Mouse (Mus musculus) kidney, embryonic 14.5 days (tissue): Measurements from ENCODE around the gene Kif22. TPM values are rescaled to one million over a fixed set of nuclear protein-coding genes. Genes with fewer than 3 reads are reported as not detected.
A peak's percentile ranks its signal among the peaks of the same experiment; 100 is the strongest.

Experiments used
- ATAC-seq: fragments of 200-750 bp; cut with Nextera tagmentation; 2 replicates; pipeline ENCODE4 v1.8.0; 2017; ENCODE audit warnings: moderate number of reproducible peaks, mild to moderate bottlenecking, moderate TSS enrichment, moderate library complexity; ENCODE audit not compliant: low FRiP score, low TSS enrichment
- H3K27ac ChIP-seq: fragments of 300-500 bp; sonication (generic); 2 replicates; pipeline ENCODE4 v1.5.1; 2014; ENCODE audit warnings: low read depth, mild to moderate bottlenecking, low read length, moderate library complexity, mixed read lengths
- H3K27me3 ChIP-seq: fragments of 300-500 bp; sonication (generic); 2 replicates; pipeline ENCODE4 v1.6.1; 2014; ENCODE audit warnings: mild to moderate bottlenecking, low read length; ENCODE audit not compliant: control insufficient read depth, insufficient read depth
- H3K36me3 ChIP-seq: fragments of 300-500 bp; sonication (generic); 2 replicates; pipeline ENCODE4 v1.6.1; 2014; ENCODE audit warnings: low read length, mixed read lengths; ENCODE audit not compliant: control insufficient read depth, insufficient read depth
- H3K4me1 ChIP-seq: fragments of 300-500 bp; sonication (generic); 2 replicates; pipeline ENCODE4 v1.6.1; 2014; ENCODE audit warnings: low read length, mixed read lengths; ENCODE audit not compliant: control insufficient read depth, insufficient read depth
- H3K4me2 ChIP-seq: fragments of 300-500 bp; sonication (generic); replicated peaks from 2 replicates; pipeline ENCODE4 v1.6.1; 2014; ENCODE audit warnings: low read depth, mild to moderate bottlenecking, low read length
- H3K4me3 ChIP-seq: fragments of 300-500 bp; sonication (generic); 2 replicates; pipeline ENCODE4 v1.5.1; 2014; ENCODE audit warnings: mild to moderate bottlenecking, low read length
- H3K9ac ChIP-seq: fragments of 300-500 bp; sonication (generic); 2 replicates; pipeline ENCODE4 v1.6.1; 2014; ENCODE audit warnings: low read depth, mild to moderate bottlenecking, low read length, moderate library complexity
- H3K9me3 ChIP-seq: fragments of 300-500 bp; sonication (generic); 2 replicates; pipeline ENCODE4 v1.6.1; 2016; ENCODE audit warnings: low read length; ENCODE audit not compliant: control insufficient read depth
- WGBS: fragments of 180-500 bp; shearing (Covaris S2); extraction: QIAGEN DNeasy Blood & Tissue Kit; methylation state at CpG from one replicate; pipeline ENCODE4 v1.1.7; 2014; 5-methylcytosine and 5-hydroxymethylcytosine counted together
- polyA plus RNA-seq: library from polyadenylated mRNA; unstranded; fragments of >200 nt; fragmentation: Nextera tagmentation; extraction: Ambion mirVana; gene quantifications from 2 replicates; pipeline ENCODE4 v1.2.1, GENCODE M21; 2014

Kif22 gene
- polyA plus RNA-seq, 1 experiment from 2014 or later = 151 TPM

- peak overlapping the region; percentile 87 for H3K4me2 ChIP-seq
- H3K36me3 ChIP-seq = peaks cover 60% of the 10 kb centered on the region
- H3K27me3 ChIP-seq = no peaks in the 10 kb centered on the region
- WGBS = 1% methylated on average over 56 of the region's 65 CpGs
- peak overlapping the region; percentile 94 for H3K4me3 ChIP-seq
- H3K4me1 ChIP-seq = peaks cover 42% of the 10 kb centered on the region
- H3K27ac ChIP-seq = peak overlapping the region; percentile 99
- peak overlapping the region; percentile 96 for H3K9ac ChIP-seq
- no peak for ATAC-seq
- no peaks in the 10 kb centered on the region for H3K9me3 ChIP-seq
Observed at GRCm38 (mm10) chr7:127025556-127026160, 16.6 kb downstream of the Kif22 start.

- Histone ChIP-seq H3K4me2 (peak overlapping the region; percentile 87), H3K27me3 (no peaks in the 10 kb centered on the region), H3K9ac (peak overlapping the region; percentile 96), H3K36me3 (peaks cover 54% of the 10 kb centered on the region), H3K4me3 (peak overlapping the region; percentile 94), H3K27ac (peak overlapping the region; percentile 99), H3K9me3 (no peaks in the 10 kb centered on the region), H3K4me1 (peaks cover 48% of the 10 kb centered on the region)
- WGBS = under 1% methylated on average over 30 of the region's 30 CpGs
- peak; percentile 18 for ATAC-seq
Observed at GRCm38 (mm10) chr7:127024755-127025555, 17.3 kb downstream of the Kif22 start.

- H3K4me2 ChIP-seq = peak overlapping the region; percentile 87
- WGBS = 24% methylated on average over 19 of the region's 19 CpGs
- H3K27ac ChIP-seq = peak overlapping the region; percentile 37; the same call in 1 of the 2 replicates
- H3K36me3 ChIP-seq = peaks cover 45% of the 10 kb centered on the region
- no peaks in the 10 kb centered on the region for H3K27me3 ChIP-seq
- H3K9ac ChIP-seq = peak overlapping the region; percentile 96
- H3K4me1 ChIP-seq = peaks cover 52% of the 10 kb centered on the region
- no peaks in the 10 kb centered on the region for H3K9me3 ChIP-seq
- H3K4me3 ChIP-seq = peak overlapping the region; percentile 94
- ATAC-seq = no peak
Observed at GRCm38 (mm10) chr7:127023896-127024690, 18.2 kb downstream of the Kif22 start.

GRCm38 (mm10) chr7:127023272-127023691 lies 19.0 kb downstream of the Kif22 start:
- 83% methylated on average over 13 of the region's 13 CpGs for WGBS
- Histone ChIP-seq H3K4me3 (peak overlapping the region; percentile 94), H3K4me1 (peaks cover 60% of the 10 kb centered on the region), H3K4me2 (peak overlapping the region; percentile 87), H3K36me3 (peaks cover 37% of the 10 kb centered on the region), H3K9me3 (no peaks in the 10 kb centered on the region), H3K9ac (peak overlapping the region; percentile 96; the same call in 1 of the 2 replicates), H3K27me3 (no peaks in the 10 kb centered on the region), H3K27ac (no peak overlapping the region)
- no peak for ATAC-seq

GRCm38 (mm10) chr7:127022528-127023271 lies 19.6 kb downstream of the Kif22 start:
- H3K27ac ChIP-seq = no peak overlapping the region
- 88% methylated on average over 7 of the region's 7 CpGs for WGBS

GRCm38 (mm10) chr7:127021563-127022527 lies 20.4 kb downstream of the Kif22 start:
- Histone ChIP-seq H3K9ac (peak overlapping the region; percentile 61; the same call in 1 of the 2 replicates), H3K36me3 (peaks cover 32% of the 10 kb centered on the region), H3K4me3 (peak overlapping the region; percentile 53), H3K4me2 (peak overlapping the region; percentile 86), H3K27me3 (no peaks in the 10 kb centered on the region), H3K4me1 (peaks cover 63% of the 10 kb centered on the region), H3K27ac (peak overlapping the region; percentile 77; the same call in 1 of the 2 replicates), H3K9me3 (no peaks in the 10 kb centered on the region)
- 40% methylated on average over 5 of the region's 5 CpGs for WGBS
- no peak for ATAC-seq

More at GRCm38 (mm10) chr7:127022528-127023271, 19.6 kb downstream of the Kif22 start:
- ATAC-seq = no peak
- peak overlapping the region; percentile 11; the same call in 1 of the 2 replicates for H3K4me2 ChIP-seq
- H3K36me3 ChIP-seq = peaks cover 32% of the 10 kb centered on the region
- peak overlapping the region; percentile 96; the same call in 1 of the 2 replicates for H3K9ac ChIP-seq
- no peaks in the 10 kb centered on the region for H3K27me3 ChIP-seq
- H3K4me3 ChIP-seq = no peak overlapping the region
- H3K9me3 ChIP-seq = no peaks in the 10 kb centered on the region
- peaks cover 60% of the 10 kb centered on the region for H3K4me1 ChIP-seq

GRCm38 (mm10) chr7:127020901-127021562 lies 21.2 kb downstream of the Kif22 start, which contains the start of the genes Gm42742 and Prrt2:
TSS of gene Gm42742 (minus strand) at chr7:127021097.
TSS of gene Prrt2 (minus strand) at chr7:127021211.
- Histone ChIP-seq H3K4me2 (peak within 1 kb of the TSS; percentile 86), H3K4me3 (peak within 1 kb of the TSS; percentile 53), H3K9ac (peak within 1 kb of the TSS; percentile 61), H3K9me3 (no peaks in the 10 kb centered on the region), H3K4me1 (peaks cover 63% of the 10 kb centered on the region), H3K27me3 (no peaks in the 10 kb centered on the region), H3K27ac (peak within 1 kb of the TSS; percentile 77; the same call in 1 of the 2 replicates), H3K36me3 (peaks cover 32% of the 10 kb centered on the region)
- ATAC-seq = peak; percentile 8; the same call in 1 of the 2 replicates
- under 1% methylated on average over 37 of the region's 37 CpGs for WGBS
